Mouse (Mus musculus) lung, embryonic 15.5 days (tissue): ENCODE measurements at regions not wholly inside any gene's neighbourhood (a gene's known extent, or its start where the extent isn't known, plus 50 kb on each side); places are given as distances from the start of the nearest gene placed in this dataset.

Experiments
- ATAC-seq: fragments of 200-750 bp; cut with Nextera tagmentation; 2 replicates; pipeline ENCODE4 v1.8.0; 2017; ENCODE audit warnings: moderate number of reproducible peaks, borderline replicate concordance; ENCODE audit not compliant: low FRiP score, low TSS enrichment; ENCODE audit errors: extremely low read depth
- H3K27ac ChIP-seq: fragments of 300-500 bp; sonication (generic); 2 replicates; pipeline ENCODE4 v1.5.1; 2015; ENCODE audit warnings: moderate library complexity, mild to moderate bottlenecking, inconsistent platforms
- H3K27me3 ChIP-seq: fragments of 300-500 bp; sonication (generic); 2 replicates; pipeline ENCODE4 v1.6.1; 2015; ENCODE audit warnings: inconsistent platforms
- H3K36me3 ChIP-seq: fragments of 300-500 bp; sonication (generic); 2 replicates; pipeline ENCODE4 v1.6.1; 2015; ENCODE audit warnings: inconsistent platforms
- H3K4me1 ChIP-seq: fragments of 300-500 bp; sonication (generic); 2 replicates; pipeline ENCODE4 v1.6.1; 2015; ENCODE audit warnings: inconsistent platforms
- H3K4me2 ChIP-seq: fragments of 300-500 bp; sonication (generic); 2 replicates; pipeline ENCODE4 v1.6.1; 2015; ENCODE audit warnings: inconsistent platforms, mild to moderate bottlenecking, moderate library complexity
- H3K4me3 ChIP-seq: fragments of 300-500 bp; sonication (generic); 2 replicates; pipeline ENCODE4 v1.5.1; 2015; ENCODE audit warnings: mild to moderate bottlenecking, inconsistent platforms
- H3K9ac ChIP-seq: fragments of 300-500 bp; sonication (generic); 2 replicates; pipeline ENCODE4 v1.6.1; 2015; ENCODE audit warnings: inconsistent platforms
- H3K9me3 ChIP-seq: fragments of 300-500 bp; sonication (generic); 2 replicates; pipeline ENCODE4 v1.6.1; 2016; ENCODE audit warnings: inconsistent platforms
- WGBS: fragments of 180-500 bp; shearing (Covaris S2); methylation state at CpG from one replicate; pipeline ENCODE4 v1.1.7; 2015; 5-methylcytosine and 5-hydroxymethylcytosine counted together

DNA sequence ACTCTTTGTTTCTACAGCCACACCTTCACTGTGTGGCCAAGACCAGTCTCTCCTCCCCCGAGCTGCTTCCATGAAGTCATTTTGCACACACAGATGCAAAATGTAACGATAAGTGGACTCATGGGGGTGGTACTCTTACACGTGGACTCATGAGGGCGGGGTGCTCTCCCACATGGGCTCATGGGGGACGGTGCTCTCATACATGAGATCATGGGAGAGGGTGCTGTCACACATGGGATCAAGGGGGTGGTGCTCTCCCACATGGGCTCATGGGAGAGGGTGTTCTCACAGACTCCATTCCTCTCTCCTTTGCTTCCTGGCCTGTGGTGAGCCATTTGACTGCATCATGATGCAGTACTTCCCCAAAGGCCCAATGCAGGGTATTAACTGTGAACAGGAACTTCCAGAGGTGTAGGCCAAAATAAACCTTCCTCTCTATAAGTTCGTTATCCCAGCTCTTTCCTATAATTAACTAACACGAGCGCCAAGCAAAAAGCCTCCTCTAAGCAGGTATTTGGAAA lies 118.9 kb downstream of the Kdr start:
- 86% methylated on average over 8 of the region's 8 CpGs for WGBS
- Histone ChIP-seq H3K9me3 (no peaks in the 10 kb centered on the region), H3K4me3 (no peak overlapping the region), H3K27me3 (peaks cover 9% of the 10 kb centered on the region; the same call in 1 of the 2 replicates), H3K36me3 (no peaks in the 10 kb centered on the region), H3K4me2 (no peak overlapping the region), H3K4me1 (0 out of 2 replicates have a peak, but pooled peaks cover 3% of the 10 kb centered on the region), H3K27ac (no peak overlapping the region), H3K9ac (no peak overlapping the region)
- ATAC-seq: no peak

DNA sequence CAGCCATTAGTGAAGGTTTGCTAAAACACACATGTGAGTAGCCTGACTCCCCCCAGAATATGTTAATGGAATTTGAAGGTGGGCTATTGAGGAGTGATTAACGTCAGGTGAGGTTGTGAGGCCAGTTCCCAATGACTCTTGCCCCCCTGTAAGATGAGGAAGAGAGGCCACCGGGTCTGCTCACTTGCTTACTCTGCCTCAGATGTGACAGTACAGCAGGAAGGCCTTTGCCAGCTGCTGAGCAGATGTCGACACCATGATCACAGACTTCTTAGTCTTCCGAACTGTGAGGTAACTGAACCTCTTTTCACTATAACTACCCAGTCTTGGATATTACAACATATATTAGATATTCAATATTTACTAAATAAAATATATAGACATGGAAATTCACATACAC lies 127.4 kb downstream of the Kdr start:
- Histone ChIP-seq H3K9me3 (no peaks in the 10 kb centered on the region), H3K4me2 (no peak overlapping the region), H3K4me3 (no peak overlapping the region), H3K36me3 (no peaks in the 10 kb centered on the region), H3K27ac (no peak overlapping the region), H3K9ac (no peak overlapping the region), H3K4me1 (no peaks in the 10 kb centered on the region), H3K27me3 (peaks cover 5% of the 10 kb centered on the region; the same call in 1 of the 2 replicates)
- WGBS: 64% methylated on average over 4 of the region's 4 CpGs
- ATAC-seq: no peak

DNA sequence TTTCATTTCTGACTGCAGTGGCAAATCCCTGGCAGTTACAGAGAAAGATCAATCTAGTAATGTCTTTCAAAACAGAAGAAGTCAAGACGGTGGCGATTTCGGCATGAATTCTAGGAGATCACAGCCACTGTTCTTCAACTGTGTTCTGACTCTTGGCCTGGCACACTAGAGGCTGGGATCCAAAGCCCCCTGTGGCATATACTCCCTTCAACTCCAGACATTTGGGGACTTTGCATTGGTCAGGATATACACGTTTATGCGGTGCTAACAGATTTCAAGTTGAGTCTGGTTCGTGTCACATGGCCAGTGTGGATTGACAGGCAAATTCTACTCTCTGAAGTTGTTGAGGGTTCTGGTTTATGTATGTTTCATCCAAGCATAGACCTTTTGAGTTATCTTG lies 130.3 kb downstream of the Kdr start:
- no peak overlapping the region for H3K4me2 ChIP-seq
- H3K4me1 ChIP-seq: no peaks in the 10 kb centered on the region
- no peak overlapping the region for H3K27ac ChIP-seq
- ATAC-seq: no peak
- H3K4me3 ChIP-seq: no peak overlapping the region
- H3K9ac ChIP-seq: no peak overlapping the region
- no peaks in the 10 kb centered on the region for H3K27me3 ChIP-seq
- no peaks in the 10 kb centered on the region for H3K9me3 ChIP-seq
- no peaks in the 10 kb centered on the region for H3K36me3 ChIP-seq
- 86% methylated on average over 6 of the region's 6 CpGs for WGBS

DNA sequence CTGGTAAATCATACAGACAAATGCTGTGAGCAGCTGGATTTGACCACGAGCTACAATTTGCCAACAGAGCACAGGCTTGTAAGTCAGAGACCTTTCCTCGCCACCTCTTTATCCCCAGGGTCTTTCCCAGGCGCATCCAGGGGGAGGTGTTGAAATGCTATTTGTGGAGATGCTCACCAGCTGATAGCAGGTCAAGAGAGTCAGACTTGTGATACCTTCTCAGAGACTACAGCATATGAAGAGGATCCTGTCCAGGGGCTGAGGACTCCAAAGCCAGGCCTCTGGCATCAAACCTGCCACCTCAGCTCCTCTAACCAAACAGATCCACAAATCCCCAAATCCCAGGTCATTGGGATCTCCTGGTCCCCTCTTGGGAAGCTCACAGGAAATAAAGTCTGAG lies 130.9 kb downstream of the Kdr start:
- Histone ChIP-seq H3K27me3 (no peaks in the 10 kb centered on the region), H3K4me3 (no peak overlapping the region), H3K36me3 (no peaks in the 10 kb centered on the region), H3K27ac (no peak overlapping the region), H3K4me2 (no peak overlapping the region), H3K4me1 (no peaks in the 10 kb centered on the region), H3K9me3 (no peaks in the 10 kb centered on the region), H3K9ac (no peak overlapping the region)
- ATAC-seq: no peak
- 71% methylated on average over 3 of the region's 3 CpGs for WGBS

DNA sequence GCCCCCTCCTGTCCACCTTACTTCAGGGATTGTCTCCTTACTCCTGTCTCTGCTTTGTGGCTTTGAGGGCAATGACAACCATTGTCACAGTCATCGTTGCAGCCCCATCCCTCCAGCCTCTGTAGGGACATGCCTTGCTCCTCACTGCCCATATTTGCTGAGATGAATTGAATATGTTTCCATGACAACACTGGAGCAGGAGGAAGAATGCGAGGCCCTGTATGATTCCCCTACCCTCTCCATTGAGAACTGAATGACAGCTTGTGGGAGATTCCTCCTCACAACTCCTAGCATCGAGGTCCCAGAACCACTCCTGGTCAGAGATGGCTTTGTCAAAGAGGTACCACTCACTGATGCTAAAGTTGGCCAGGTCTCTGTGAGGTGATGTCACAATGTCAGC lies 132.2 kb downstream of the Kdr start:
- no peak overlapping the region for H3K27ac ChIP-seq
- WGBS: 70% methylated on average over 3 of the region's 3 CpGs
- no peaks in the 10 kb centered on the region for H3K4me1 ChIP-seq
- H3K27me3 ChIP-seq: no peaks in the 10 kb centered on the region
- H3K9ac ChIP-seq: no peak overlapping the region
- H3K4me2 ChIP-seq: no peak overlapping the region
- no peak for ATAC-seq
- H3K36me3 ChIP-seq: no peaks in the 10 kb centered on the region
- H3K9me3 ChIP-seq: no peaks in the 10 kb centered on the region
- H3K4me3 ChIP-seq: no peak overlapping the region

DNA sequence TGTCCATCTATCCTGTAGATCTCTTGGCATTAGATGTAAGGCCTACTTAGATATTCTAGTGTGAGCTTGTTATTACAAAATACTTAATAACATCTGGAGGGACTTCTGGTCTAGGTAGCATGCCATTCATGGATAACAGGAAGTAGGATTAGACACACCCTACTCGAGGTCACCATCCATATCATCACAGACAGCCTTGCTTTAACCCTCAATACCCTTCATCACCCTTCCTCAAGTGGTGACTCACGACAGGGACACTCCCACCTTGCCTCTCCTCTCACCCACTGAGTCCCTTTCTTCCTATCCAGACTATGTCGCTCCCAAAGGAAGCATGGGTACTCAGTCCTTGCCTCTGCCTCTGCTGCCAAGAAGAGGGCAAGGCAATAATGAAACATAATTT lies 134.5 kb downstream of the Kdr start:
- Histone ChIP-seq H3K9me3 (no peaks in the 10 kb centered on the region), H3K9ac (no peak overlapping the region), H3K27me3 (no peaks in the 10 kb centered on the region), H3K27ac (no peak overlapping the region), H3K4me1 (no peaks in the 10 kb centered on the region), H3K36me3 (no peaks in the 10 kb centered on the region), H3K4me3 (no peak overlapping the region), H3K4me2 (no peak overlapping the region)
- 61% methylated on average over 3 of the region's 3 CpGs for WGBS
- ATAC-seq: no peak

DNA sequence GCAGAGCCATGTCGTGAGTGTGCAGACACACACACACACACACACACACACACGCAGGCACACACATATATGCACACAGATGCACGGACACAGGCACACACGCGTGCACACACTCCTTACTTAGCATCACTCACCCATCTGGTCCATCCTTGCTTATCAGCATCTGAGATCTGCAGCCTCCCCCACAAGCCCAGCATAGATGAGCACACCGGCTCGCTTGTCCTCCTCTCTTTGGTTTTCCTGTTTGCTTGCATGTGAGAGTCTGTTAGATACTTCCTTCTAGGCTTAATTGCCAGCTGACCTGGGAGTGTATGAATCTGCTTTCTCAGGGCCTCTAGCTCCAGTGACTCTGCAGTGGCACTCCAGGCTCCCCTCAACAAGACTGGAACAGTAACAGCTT lies 137.8 kb downstream of the Kdr start:
- no peak overlapping the region for H3K4me2 ChIP-seq
- no peak overlapping the region for H3K9ac ChIP-seq
- 71% methylated on average over 7 of the region's 7 CpGs for WGBS
- H3K27me3 ChIP-seq: no peaks in the 10 kb centered on the region
- no peak overlapping the region for H3K27ac ChIP-seq
- ATAC-seq: no peak
- no peak overlapping the region for H3K4me3 ChIP-seq
- H3K9me3 ChIP-seq: no peaks in the 10 kb centered on the region
- peaks cover 3% of the 10 kb centered on the region; the same call in 1 of the 2 replicates for H3K4me1 ChIP-seq
- no peaks in the 10 kb centered on the region for H3K36me3 ChIP-seq

DNA sequence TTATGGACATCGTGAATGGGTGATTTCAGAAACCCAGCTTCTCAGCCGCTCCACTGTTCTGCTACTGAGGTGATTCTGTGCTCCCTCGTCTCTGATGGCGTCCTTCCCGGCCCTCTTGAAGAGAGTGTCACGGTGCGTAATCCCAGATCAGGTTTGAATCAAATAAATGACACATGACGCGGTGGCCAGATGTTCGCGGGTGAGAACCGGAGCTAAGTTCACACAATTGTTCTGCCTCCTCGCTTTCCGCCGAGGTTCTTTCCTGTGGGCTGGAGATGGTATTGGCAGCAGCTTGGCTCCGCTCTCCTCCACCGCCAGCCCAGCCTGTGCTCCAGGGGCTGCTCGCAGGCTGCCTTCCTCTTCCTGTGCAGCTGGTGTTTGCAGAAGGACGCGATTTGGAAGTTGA lies 142.7 kb downstream of the Kdr start:
- Histone ChIP-seq H3K9me3 (no peaks in the 10 kb centered on the region), H3K4me3 (peak overlapping the region; percentile 18)

DNA sequence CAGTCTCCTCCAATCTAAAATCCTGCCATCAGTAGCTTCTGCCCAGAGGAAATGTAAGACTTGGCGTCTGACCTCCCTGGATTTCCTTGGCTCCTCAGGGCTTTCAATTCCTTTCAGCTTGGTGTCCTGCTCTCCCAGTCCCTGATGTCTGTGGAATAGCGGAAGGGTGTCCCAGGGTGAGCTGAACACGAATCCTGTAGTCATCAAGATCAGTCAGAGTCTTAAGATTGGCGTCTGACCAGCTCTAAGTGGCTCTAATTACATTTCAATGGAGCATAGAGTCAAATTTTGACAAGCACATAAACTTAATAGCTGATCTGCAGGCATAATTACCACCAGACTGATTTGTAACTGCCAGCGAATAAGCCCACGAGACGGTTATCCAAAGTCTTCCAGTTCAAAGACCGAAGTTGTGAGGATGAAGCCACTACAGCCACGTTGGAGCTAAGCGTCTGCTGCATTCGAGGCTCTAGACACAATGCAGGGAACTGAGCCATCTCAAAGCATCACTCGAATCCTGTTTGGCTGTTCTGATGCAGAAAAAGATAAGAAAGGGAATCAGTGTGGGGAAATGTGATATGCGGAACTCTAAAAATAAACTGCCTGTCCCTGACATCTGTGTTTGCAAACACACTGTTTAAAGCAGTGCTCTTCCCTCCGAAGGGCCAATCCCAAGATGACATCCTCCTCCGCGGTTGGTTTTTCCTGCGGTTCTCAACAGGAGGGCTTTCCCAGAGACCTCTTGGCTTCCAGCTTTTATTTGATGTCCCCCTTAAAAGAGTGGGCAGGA lies 143.3 kb downstream of the Kdr start:
- no peak for ATAC-seq
- Histone ChIP-seq H3K4me2 (peak overlapping the region; percentile 56), H3K4me3 (peak overlapping the region; percentile 18), H3K9me3 (no peaks in the 10 kb centered on the region), H3K9ac (no peak overlapping the region), H3K36me3 (no peaks in the 10 kb centered on the region), H3K27me3 (no peaks in the 10 kb centered on the region), H3K27ac (peak overlapping the region; percentile 68), H3K4me1 (peaks cover 31% of the 10 kb centered on the region)
- WGBS: 25% methylated on average over 17 of the region's 17 CpGs

More for the DNA sequence above, 142.7 kb downstream of the Kdr start:
- Histone ChIP-seq H3K27ac (peak overlapping the region; percentile 68), H3K27me3 (no peaks in the 10 kb centered on the region), H3K4me1 (peaks cover 27% of the 10 kb centered on the region), H3K4me2 (peak overlapping the region; percentile 56), H3K36me3 (no peaks in the 10 kb centered on the region), H3K9ac (no peak overlapping the region)
- 18% methylated on average over 20 of the region's 20 CpGs for WGBS
- peak; percentile 89 for ATAC-seq

DNA sequence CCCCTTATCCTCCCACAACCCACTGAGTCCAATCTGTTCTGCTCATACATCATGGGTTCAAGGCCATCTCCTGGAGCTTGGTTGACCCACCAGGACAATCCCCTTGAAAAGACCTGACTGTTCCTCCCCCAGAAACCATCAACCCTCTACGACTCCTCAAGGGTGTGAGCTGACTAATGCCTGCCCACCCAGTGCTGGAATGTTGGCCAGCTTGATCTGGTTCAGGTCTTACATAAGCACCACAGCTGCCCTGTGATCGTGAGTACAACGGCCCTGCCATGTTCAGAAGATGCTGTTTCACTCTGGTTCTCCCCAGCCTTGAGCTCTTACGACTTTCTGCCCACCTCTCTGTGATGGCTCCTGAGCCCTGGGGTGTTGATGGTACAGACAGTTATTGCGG lies 145.9 kb downstream of the Kdr start:
- Histone ChIP-seq H3K9me3 (no peaks in the 10 kb centered on the region), H3K4me2 (no peak overlapping the region), H3K4me1 (peaks cover 31% of the 10 kb centered on the region), H3K27me3 (no peaks in the 10 kb centered on the region), H3K36me3 (no peaks in the 10 kb centered on the region), H3K9ac (no peak overlapping the region), H3K27ac (no peak overlapping the region), H3K4me3 (no peak overlapping the region)
- 65% methylated on average over 5 of the region's 5 CpGs for WGBS
- ATAC-seq: no peak

DNA sequence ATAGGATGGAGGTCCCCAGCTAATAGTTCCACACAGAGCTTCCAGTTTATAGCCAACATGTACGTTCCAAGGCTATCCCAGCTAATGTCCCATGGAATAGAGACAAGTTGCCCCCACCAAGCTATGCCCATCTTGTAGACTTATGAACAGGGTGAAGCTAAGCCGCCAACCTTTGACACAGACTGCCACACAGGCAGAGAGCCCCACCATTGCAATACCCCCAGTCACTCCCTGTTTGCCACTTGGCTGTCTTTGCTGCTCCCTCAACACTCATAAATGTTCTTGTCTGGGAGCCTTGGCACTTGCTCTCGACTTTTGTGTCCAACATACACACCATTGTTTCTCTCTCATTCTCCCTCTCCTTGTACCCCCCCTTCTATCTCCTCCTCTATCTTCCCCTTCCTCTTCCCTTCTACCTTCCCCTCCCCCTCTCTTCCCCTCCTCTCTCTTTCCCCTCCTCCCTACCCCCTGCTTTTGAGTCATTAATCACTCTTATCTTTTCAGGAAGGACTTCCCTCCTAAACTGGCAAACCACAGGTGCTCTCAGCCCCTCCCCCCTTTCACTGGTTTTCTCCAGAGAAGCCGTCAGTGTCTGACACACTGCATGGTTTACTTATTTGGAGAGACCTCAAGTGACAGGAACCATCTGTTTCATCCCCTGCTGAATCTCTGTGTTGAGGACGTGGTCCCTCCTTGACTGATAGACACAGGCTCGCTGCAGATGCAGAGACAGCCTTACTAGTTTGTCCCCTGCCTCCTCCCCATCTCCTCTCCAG lies 148.2 kb downstream of the Kdr start:
- H3K27ac ChIP-seq: no peak overlapping the region
- WGBS: 29% methylated on average over 6 of the region's 6 CpGs
- no peaks in the 10 kb centered on the region for H3K9me3 ChIP-seq
- H3K4me2 ChIP-seq: no peak overlapping the region
- H3K36me3 ChIP-seq: no peaks in the 10 kb centered on the region
- H3K9ac ChIP-seq: no peak overlapping the region
- no peaks in the 10 kb centered on the region for H3K27me3 ChIP-seq
- H3K4me3 ChIP-seq: no peak overlapping the region
- peak; percentile 65 for ATAC-seq
- H3K4me1 ChIP-seq: peaks cover 33% of the 10 kb centered on the region

DNA sequence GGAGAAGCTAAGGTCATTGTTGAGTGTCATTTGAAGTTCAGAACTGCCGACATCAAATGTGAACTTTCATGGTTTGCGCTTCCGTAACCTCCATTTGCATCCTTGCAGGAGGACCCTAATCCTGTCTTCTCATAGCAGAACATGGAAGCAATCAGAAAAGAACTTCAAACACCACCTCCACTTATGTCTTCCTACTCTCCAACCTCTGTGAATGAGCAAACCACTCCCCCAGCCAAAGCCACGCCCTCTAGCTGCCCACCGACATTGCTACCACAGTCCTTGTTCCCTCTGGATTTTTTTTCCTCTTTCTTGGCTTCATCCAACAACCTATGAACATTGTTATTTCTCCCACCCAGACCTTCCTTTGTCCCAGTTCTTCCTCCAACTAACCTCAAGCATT lies 149.9 kb downstream of the Kdr start:
- Histone ChIP-seq H3K27ac (no peak overlapping the region), H3K4me1 (peaks cover 21% of the 10 kb centered on the region), H3K4me2 (no peak overlapping the region), H3K9ac (no peak overlapping the region), H3K9me3 (no peaks in the 10 kb centered on the region), H3K27me3 (no peaks in the 10 kb centered on the region), H3K36me3 (no peaks in the 10 kb centered on the region), H3K4me3 (no peak overlapping the region)
- WGBS: 82% methylated on average over 5 of the region's 5 CpGs
- no peak for ATAC-seq
